16 mouse cellular contexts compared by ENCODE assay signal in genomic region chr6:83727178-83727577, GRCm38 (mm10). TPM values are rescaled to one million over a fixed set of nuclear protein-coding genes. Genes with fewer than 3 reads are reported as not detected.
DNase-seq lines count a peak whose midpoint lies in the region; ATAC-seq and TF ChIP-seq lines count a peak whose summit lies in the region.
"Had no signal": no experiment of that assay in that cellular context is flagged by ENCODE, and none has a peak within 500 bp of the region (broad histone marks: within the 10 kb centered on the region; RNA-seq: fewer than 3 reads in every experiment).

No protein-coding gene starts in this region.

- no peaks in the 10 kb centered on the region for H3K9me3 ChIP-seq in heart, postnatal 0 days (replicated peaks; ENCODE audit: control insufficient read depth, low read length)
- no peaks in the 10 kb centered on the region for H3K9me3 ChIP-seq in midbrain, embryonic 10.5 days (replicated peaks)
- H3K9me3 ChIP-seq in midbrain, embryonic 16.5 days (replicated peaks; ENCODE audit: control insufficient read depth, low read length, poor library complexity, severe bottlenecking) = no peaks in the 10 kb centered on the region
- H3K9me3 ChIP-seq in forebrain, embryonic 13.5 days (replicated peaks) = no peaks in the 10 kb centered on the region
- H3K9me3 ChIP-seq: liver, embryonic 15.5 days had no signal

- TF ChIP-seq CTCF in heart, postnatal 0 days (IDR thresholded peaks at IDR 0.05; ENCODE audit: low read depth) = peak; percentile 29; the same call in 1 of the 2 replicates

- no peak for ATAC-seq in heart, postnatal 0 days (ENCODE audit: insufficient read depth, low read depth)
- ATAC-seq in midbrain, embryonic 16.5 days = no peak
- ATAC-seq in forebrain, embryonic 13.5 days = no peak

- H3K27ac ChIP-seq in heart, postnatal 0 days (ENCODE audit: low read depth) = no peak overlapping the region
- no peak overlapping the region for H3K27ac ChIP-seq in midbrain, embryonic 10.5 days (replicated peaks)
- H3K27ac ChIP-seq in midbrain, embryonic 16.5 days (ENCODE audit: low read length) = no peak overlapping the region
- H3K27ac ChIP-seq in forebrain, embryonic 13.5 days = no peak overlapping the region
- H3K27ac ChIP-seq: hindbrain, embryonic 14.5 days; liver, embryonic 15.5 days; neural tube, embryonic 12.5 days had no signal

- H3K4me3 ChIP-seq in heart, postnatal 0 days (ENCODE audit: low read depth, low read length) = no peak overlapping the region
- no peak overlapping the region for H3K4me3 ChIP-seq in midbrain, embryonic 10.5 days
- H3K4me3 ChIP-seq in midbrain, embryonic 16.5 days (ENCODE audit: low read depth, low read length) = no peak overlapping the region
- H3K4me3 ChIP-seq in forebrain, embryonic 13.5 days = no peak overlapping the region
- H3K4me3 ChIP-seq: liver, embryonic 15.5 days; neural tube, embryonic 12.5 days had no signal

- intact Hi-C loops in heart, postnatal 14 days (cut with DNase I) = no loop called here

- H3K9ac ChIP-seq in heart, postnatal 0 days (replicated peaks; ENCODE audit: low read depth, low read length) = no peak overlapping the region
- no peak overlapping the region for H3K9ac ChIP-seq in midbrain, embryonic 16.5 days (ENCODE audit: low read depth, low read length)
- no peak overlapping the region for H3K9ac ChIP-seq in forebrain, embryonic 13.5 days
- H3K9ac ChIP-seq: hindbrain, embryonic 14.5 days; liver, embryonic 15.5 days; neural tube, embryonic 12.5 days had no signal

- no peak for TF ChIP-seq EP300 in heart, postnatal 0 days (IDR thresholded peaks at IDR 0.05; ENCODE audit: low read depth)

- H3K4me1 ChIP-seq in heart, postnatal 0 days (ENCODE audit: control insufficient read depth, insufficient read depth) = no peaks in the 10 kb centered on the region
- no peaks in the 10 kb centered on the region for H3K4me1 ChIP-seq in midbrain, embryonic 10.5 days
- no peaks in the 10 kb centered on the region for H3K4me1 ChIP-seq in midbrain, embryonic 16.5 days (ENCODE audit: control insufficient read depth, insufficient read depth, low read length)
- no peaks in the 10 kb centered on the region for H3K4me1 ChIP-seq in forebrain, embryonic 13.5 days
- H3K4me1 ChIP-seq: liver, embryonic 15.5 days; neural tube, embryonic 12.5 days had no signal

- no peaks in the 10 kb centered on the region for H3K36me3 ChIP-seq in heart, postnatal 0 days (replicated peaks; ENCODE audit: control insufficient read depth, insufficient read depth, low read length)
- no peaks in the 10 kb centered on the region for H3K36me3 ChIP-seq in midbrain, embryonic 10.5 days
- H3K36me3 ChIP-seq in midbrain, embryonic 16.5 days (ENCODE audit: control insufficient read depth, insufficient read depth, low read length) = no peaks in the 10 kb centered on the region
- no peaks in the 10 kb centered on the region for H3K36me3 ChIP-seq in forebrain, embryonic 13.5 days (ENCODE audit: poor library complexity, severe bottlenecking)
- H3K36me3 ChIP-seq: liver, embryonic 15.5 days; neural tube, embryonic 12.5 days had no signal

- 51% methylated on average over 4 of the region's 4 CpGs for WGBS in heart, postnatal 0 days
- 41% methylated on average over 4 of the region's 4 CpGs for WGBS in midbrain, embryonic 10.5 days
- 43% methylated on average over 4 of the region's 4 CpGs for WGBS in midbrain, embryonic 16.5 days
- 41% methylated on average over 4 of the region's 4 CpGs for WGBS in forebrain, embryonic 13.5 days

- no peak overlapping the region for H3K4me2 ChIP-seq in heart, postnatal 0 days (ENCODE audit: low read depth, low read length)
- no peak overlapping the region for H3K4me2 ChIP-seq in midbrain, embryonic 16.5 days (ENCODE audit: low read length)
- H3K4me2 ChIP-seq in forebrain, embryonic 13.5 days = no peak overlapping the region
- H3K4me2 ChIP-seq: heart, embryonic 11.5 days; hindbrain, embryonic 14.5 days; liver, embryonic 15.5 days; neural tube, embryonic 12.5 days had no signal

- DNase-seq in heart, postnatal 0 days (ENCODE audit: low spot score) = no peak
- no peak for DNase-seq in heart, postnatal 14 days
- peak; percentile 11 for DNase-seq in midbrain, embryonic 10.5 days (ENCODE audit: low spot score)
- peak; percentile 20 for DNase-seq in adipocyte (ENCODE audit: low spot score)
- DNase-seq in spleen, postnatal 10 days (ENCODE audit: low spot score in 2 of 2) = no peak
- no peak for DNase-seq in cerebellum, adult 8-10 months
- DNase-seq: adrenal gland, adult 2 months; kidney, postnatal 36 days; thymus, postnatal 25 days had no signal

- peaks cover 47% of the 10 kb centered on the region for H3K27me3 ChIP-seq in heart, postnatal 0 days (ENCODE audit: control insufficient read depth, insufficient read depth, low read length)
- peaks cover 45% of the 10 kb centered on the region for H3K27me3 ChIP-seq in midbrain, embryonic 10.5 days (ENCODE audit: low read depth, poor library complexity, severe bottlenecking)
- H3K27me3 ChIP-seq in midbrain, embryonic 16.5 days (ENCODE audit: control insufficient read depth, insufficient read depth, low read depth, low read length) = peaks cover 22% of the 10 kb centered on the region
- peaks cover 35% of the 10 kb centered on the region for H3K27me3 ChIP-seq in forebrain, embryonic 13.5 days

RNA-seq across cellular contexts. Expression of gene Atp6v1b1, which starts 15.6 kb away (rescaled TPM):
- 0.15 and 4.1 TPM in 2 replicates for total RNA-seq in heart, postnatal 0 days (2014; rRNA removed; ENCODE audit: low replicate concordance)
- 0.10 TPM in 1 of 2 replicates, not detected in the other for polyA plus RNA-seq in heart, postnatal 0 days (2015; fragmentation: Nextera tagmentation; extraction: Ambion mirVana)
- under 1 TPM in 1 of 2 experiments, not detected in 1; 0.60 TPM for total RNA-seq in heart, postnatal 14 days (2021)
- not detected in 2 replicates for polyA plus RNA-seq in midbrain, embryonic 10.5 days (2016; fragmentation: Nextera tagmentation; extraction: Ambion mirVana)
- not detected in 2 replicates for polyA plus RNA-seq in midbrain, embryonic 16.5 days (2015; fragmentation: Nextera tagmentation; extraction: Ambion mirVana)
- 0.19 TPM in 1 of 2 replicates, not detected in the other for polyA plus RNA-seq in forebrain, embryonic 13.5 days (2015; fragmentation: Nextera tagmentation; extraction: Ambion mirVana)
- total RNA-seq: adrenal gland, adult 2 months; left cerebral cortex, adult 8-10 months had no signal
- polyA plus RNA-seq: adrenal gland, adult 2 months; heart, embryonic 11.5 days; hindbrain, embryonic 14.5 days; liver, embryonic 15.5 days; neural tube, embryonic 12.5 days had no signal

RNA-seq across cellular contexts. Expression of gene Vax2, which starts 16.1 kb away (rescaled TPM):
- total RNA-seq in heart, postnatal 0 days (2014; rRNA removed; ENCODE audit: low replicate concordance) = not detected in 2 replicates
- not detected in 2 replicates for polyA plus RNA-seq in heart, postnatal 0 days (2015; fragmentation: Nextera tagmentation; extraction: Ambion mirVana)
- not detected for total RNA-seq in heart, postnatal 14 days (2021)
- polyA plus RNA-seq in midbrain, embryonic 10.5 days (2016; fragmentation: Nextera tagmentation; extraction: Ambion mirVana) = 0.60 and 1.9 TPM in 2 replicates
- 0.16 TPM in 1 of 2 replicates, not detected in the other for polyA plus RNA-seq in midbrain, embryonic 16.5 days (2015; fragmentation: Nextera tagmentation; extraction: Ambion mirVana)
- 0.19 TPM in 1 of 2 replicates, not detected in the other for polyA plus RNA-seq in forebrain, embryonic 13.5 days (2015; fragmentation: Nextera tagmentation; extraction: Ambion mirVana)
- total RNA-seq: adrenal gland, adult 2 months; left cerebral cortex, adult 8-10 months had no signal
- polyA plus RNA-seq: adrenal gland, adult 2 months; heart, embryonic 11.5 days; hindbrain, embryonic 14.5 days; liver, embryonic 15.5 days had no signal

RNA-seq across cellular contexts. Expression of gene Ankrd53, which starts 35.3 kb away (rescaled TPM):
- not detected in 2 replicates for total RNA-seq in heart, postnatal 0 days (2014; rRNA removed; ENCODE audit: low replicate concordance)
- 0.16 TPM in 2 replicates for polyA plus RNA-seq in heart, postnatal 0 days (2015; fragmentation: Nextera tagmentation; extraction: Ambion mirVana)
- total RNA-seq in heart, postnatal 14 days (2021) = not detected
- 0.24 TPM in 1 of 2 replicates, not detected in the other for polyA plus RNA-seq in midbrain, embryonic 10.5 days (2016; fragmentation: Nextera tagmentation; extraction: Ambion mirVana)
- 0.25 and 0.29 TPM in 2 replicates for polyA plus RNA-seq in midbrain, embryonic 16.5 days (2015; fragmentation: Nextera tagmentation; extraction: Ambion mirVana)
- 0.13 and 0.28 TPM in 2 replicates for polyA plus RNA-seq in forebrain, embryonic 13.5 days (2015; fragmentation: Nextera tagmentation; extraction: Ambion mirVana)
- total RNA-seq: adrenal gland, adult 2 months; left cerebral cortex, adult 8-10 months had no signal
- polyA plus RNA-seq: adrenal gland, adult 2 months; heart, embryonic 11.5 days; hindbrain, embryonic 14.5 days; liver, embryonic 15.5 days had no signal

RNA-seq across cellular contexts. Expression of gene Tex261, which starts 48.4 kb away (rescaled TPM):
- 78.9 and 85.9 TPM in 2 replicates for total RNA-seq in heart, postnatal 0 days (2014; rRNA removed; ENCODE audit: low replicate concordance)
- polyA plus RNA-seq in heart, postnatal 0 days (2015; fragmentation: Nextera tagmentation; extraction: Ambion mirVana) = 102 and 109 TPM in 2 replicates
- 10 to 100 TPM; 71.0 to 79.6 TPM for total RNA-seq in heart, postnatal 14 days (2021)
- 81.6 and 81.7 TPM in 2 replicates for polyA plus RNA-seq in midbrain, embryonic 10.5 days (2016; fragmentation: Nextera tagmentation; extraction: Ambion mirVana)
- 62.8 and 69.3 TPM in 2 replicates for polyA plus RNA-seq in midbrain, embryonic 16.5 days (2015; fragmentation: Nextera tagmentation; extraction: Ambion mirVana)
- polyA plus RNA-seq in forebrain, embryonic 13.5 days (2015; fragmentation: Nextera tagmentation; extraction: Ambion mirVana) = 66.0 and 77.5 TPM in 2 replicates

RNA-seq across cellular contexts. Expression of gene Cd207, which starts 49.5 kb away (rescaled TPM):
- 0.11 and 0.19 TPM in 2 replicates for total RNA-seq in heart, postnatal 0 days (2014; rRNA removed; ENCODE audit: low replicate concordance)
- polyA plus RNA-seq in heart, postnatal 0 days (2015; fragmentation: Nextera tagmentation; extraction: Ambion mirVana) = 0.75 and 1.2 TPM in 2 replicates
- under 1 TPM; 0.37 to 0.76 TPM for total RNA-seq in heart, postnatal 14 days (2021)
- polyA plus RNA-seq in midbrain, embryonic 10.5 days (2016; fragmentation: Nextera tagmentation; extraction: Ambion mirVana) = not detected in 2 replicates
- polyA plus RNA-seq in midbrain, embryonic 16.5 days (2015; fragmentation: Nextera tagmentation; extraction: Ambion mirVana) = not detected in 2 replicates
- polyA plus RNA-seq in forebrain, embryonic 13.5 days (2015; fragmentation: Nextera tagmentation; extraction: Ambion mirVana) = not detected in 2 replicates
- total RNA-seq: adrenal gland, adult 2 months had no signal
- polyA plus RNA-seq: heart, embryonic 11.5 days; hindbrain, embryonic 14.5 days; neural tube, embryonic 12.5 days had no signal

Comparison
In these comparisons a context has a peak if more than half of its experiments do, and no peak if none do; other contexts are left out.
1. DNase-seq: peak in midbrain, embryonic 10.5 days (single experiment) and adipocyte (single experiment); none in heart, postnatal 0 days (single experiment), heart, postnatal 14 days (0 of 2), spleen, postnatal 10 days (0 of 2) and cerebellum, adult 8-10 months (single experiment).